Mouse (Mus musculus) ES-Bruce4 (cell line): ENCODE results near the gene Popdc2. TPM values are rescaled to one million over a fixed set of nuclear protein-coding genes. Genes with fewer than 3 reads are reported as not detected.

Experiments
- H3K27ac ChIP-seq: 2 replicates; pipeline ENCODE4 v1.5.1; 2012; ENCODE audit warnings: low read length, inconsistent platforms; ENCODE audit not compliant: insufficient read depth
- H3K27me3 ChIP-seq: 2 replicates; pipeline ENCODE4 v1.6.1; 2012; ENCODE audit warnings: mild to moderate bottlenecking, low read length, inconsistent platforms; ENCODE audit not compliant: control insufficient read depth, poor library complexity, insufficient read depth, severe bottlenecking
- H3K36me3 ChIP-seq: 2 replicates; pipeline ENCODE4 v1.6.1; 2012; ENCODE audit warnings: inconsistent platforms, mild to moderate bottlenecking, low read length, moderate library complexity; ENCODE audit not compliant: control insufficient read depth, poor library complexity, insufficient read depth, severe bottlenecking
- H3K4me1 ChIP-seq: one replicate; pipeline ENCODE4 v1.8.1; 2011; ENCODE audit warnings: low read length; ENCODE audit not compliant: control insufficient read depth, insufficient read depth
- H3K4me3 ChIP-seq: 2 replicates; pipeline ENCODE4 v1.5.1; 2011; ENCODE audit warnings: low read depth, mild to moderate bottlenecking, low read length
- H3K9ac ChIP-seq: 2 replicates; pipeline ENCODE4 v1.6.1; 2012; ENCODE audit warnings: low read depth, mild to moderate bottlenecking, inconsistent platforms; ENCODE audit not compliant: poor library complexity, severe bottlenecking
- H3K9me3 ChIP-seq: replicated peaks from 2 replicates; pipeline ENCODE4 v1.6.1; 2012; ENCODE audit warnings: mild to moderate bottlenecking, low read length, inconsistent platforms; ENCODE audit not compliant: control insufficient read depth, poor library complexity, insufficient read depth, severe bottlenecking
- CTCF ChIP-seq: IDR thresholded peaks from one replicate; pipeline ENCODE4 v1.8.1; 2011; ENCODE audit warnings: low read depth, low read length
- EP300 ChIP-seq: IDR thresholded peaks from 2 replicates; pipeline ENCODE4 v1.6.1; 2011; ENCODE audit warnings: low read depth, low read length; ENCODE audit not compliant: insufficient read depth
- POLR2A ChIP-seq: IDR thresholded peaks from one replicate; pipeline ENCODE4 v1.8.1; 2011; ENCODE audit warnings: low read length; ENCODE audit not compliant: insufficient read depth
- polyA plus RNA-seq: library from polyadenylated mRNA; stranded (reverse); fragments of >200 nt; gene quantifications from 2 replicates; pipeline ENCODE4 v1.2.4, GENCODE M21; 2011; ENCODE audit warnings: low read depth; ENCODE audit not compliant: missing spikeins, insufficient read depth, insufficient read length

Popdc2 gene
- not detected in 2 replicates for polyA plus RNA-seq

GRCm38 (mm10) chr16:38361933-38362332, at the start of gene Popdc2:
Popdc2 (plus strand) TSS chr16:38362209.
- Histone ChIP-seq H3K27me3 (no peaks in the 10 kb centered on the region), H3K27ac (no peak within 1 kb of the TSS), H3K4me1 (no peaks in the 10 kb centered on the region), H3K36me3 (no peaks in the 10 kb centered on the region), H3K4me3 (no peak within 1 kb of the TSS), H3K9me3 (no peaks in the 10 kb centered on the region), H3K9ac (no peak within 1 kb of the TSS)
- TF ChIP-seq CTCF (no peak), POLR2A (no peak), EP300 (no peak)

- no peak overlapping the region for H3K4me3 ChIP-seq
- no peak for TF ChIP-seq EP300
- TF ChIP-seq POLR2A = no peak
- TF ChIP-seq CTCF = no peak
- H3K27ac ChIP-seq = no peak overlapping the region
- H3K9me3 ChIP-seq = 0 out of 2 replicates have a peak, but pooled peaks cover 3% of the 10 kb centered on the region
- H3K9ac ChIP-seq = no peak overlapping the region
- H3K36me3 ChIP-seq = no peaks in the 10 kb centered on the region
- H3K4me1 ChIP-seq = no peaks in the 10 kb centered on the region
- no peaks in the 10 kb centered on the region for H3K27me3 ChIP-seq
Observed at GRCm38 (mm10) chr16:38318492-38318891, 43.5 kb upstream of the Popdc2 start.

GRCm38 (mm10) chr16:38319087-38319486, 42.9 kb upstream of the Popdc2 start:
- no peaks in the 10 kb centered on the region for H3K36me3 ChIP-seq
- 0 out of 2 replicates have a peak, but pooled peaks cover 3% of the 10 kb centered on the region for H3K9me3 ChIP-seq
- H3K4me1 ChIP-seq = no peaks in the 10 kb centered on the region

GRCm38 (mm10) chr16:38321452-38321935, 40.5 kb upstream of the Popdc2 start:
- Histone ChIP-seq H3K36me3 (no peaks in the 10 kb centered on the region), H3K4me1 (no peaks in the 10 kb centered on the region), H3K27me3 (no peaks in the 10 kb centered on the region), H3K27ac (no peak overlapping the region), H3K9ac (no peak overlapping the region), H3K4me3 (peak overlapping the region; percentile 32), H3K9me3 (no peaks in the 10 kb centered on the region)
- TF ChIP-seq CTCF (peak; percentile 75), EP300 (no peak)

More at GRCm38 (mm10) chr16:38319087-38319486, 42.9 kb upstream of the Popdc2 start:
- Histone ChIP-seq H3K27ac (no peak overlapping the region), H3K4me3 (no peak overlapping the region), H3K9ac (no peak overlapping the region), H3K27me3 (no peaks in the 10 kb centered on the region)
- TF ChIP-seq EP300 = no peak
- TF ChIP-seq POLR2A = no peak
- no peak for TF ChIP-seq CTCF

GRCm38 (mm10) chr16:38324311-38324710, 37.7 kb upstream of the Popdc2 start:
- no peaks in the 10 kb centered on the region for H3K9me3 ChIP-seq
- H3K36me3 ChIP-seq = no peaks in the 10 kb centered on the region
- H3K4me1 ChIP-seq = no peaks in the 10 kb centered on the region
- H3K27me3 ChIP-seq = no peaks in the 10 kb centered on the region
- TF ChIP-seq EP300 (no peak), POLR2A (no peak), CTCF (no peak)
- H3K4me3 ChIP-seq = no peak overlapping the region
- H3K9ac ChIP-seq = no peak overlapping the region
- H3K27ac ChIP-seq = no peak overlapping the region

GRCm38 (mm10) chr16:38326778-38327397, 35.1 kb upstream of the Popdc2 start:
- Histone ChIP-seq H3K4me1 (no peaks in the 10 kb centered on the region), H3K9ac (no peak overlapping the region), H3K27me3 (no peaks in the 10 kb centered on the region), H3K4me3 (no peak overlapping the region), H3K9me3 (no peaks in the 10 kb centered on the region), H3K36me3 (no peaks in the 10 kb centered on the region), H3K27ac (no peak overlapping the region)
- TF ChIP-seq CTCF (no peak), EP300 (no peak), POLR2A (no peak)
